Mouse (Mus musculus): ENCODE data around the gene Pard3. TPM values are rescaled to one million over a fixed set of nuclear protein-coding genes. Genes with fewer than 3 reads are reported as not detected.

Gene Pard3
- polyA plus RNA-seq, 1 experiment: 51.2 TPM

DNA sequence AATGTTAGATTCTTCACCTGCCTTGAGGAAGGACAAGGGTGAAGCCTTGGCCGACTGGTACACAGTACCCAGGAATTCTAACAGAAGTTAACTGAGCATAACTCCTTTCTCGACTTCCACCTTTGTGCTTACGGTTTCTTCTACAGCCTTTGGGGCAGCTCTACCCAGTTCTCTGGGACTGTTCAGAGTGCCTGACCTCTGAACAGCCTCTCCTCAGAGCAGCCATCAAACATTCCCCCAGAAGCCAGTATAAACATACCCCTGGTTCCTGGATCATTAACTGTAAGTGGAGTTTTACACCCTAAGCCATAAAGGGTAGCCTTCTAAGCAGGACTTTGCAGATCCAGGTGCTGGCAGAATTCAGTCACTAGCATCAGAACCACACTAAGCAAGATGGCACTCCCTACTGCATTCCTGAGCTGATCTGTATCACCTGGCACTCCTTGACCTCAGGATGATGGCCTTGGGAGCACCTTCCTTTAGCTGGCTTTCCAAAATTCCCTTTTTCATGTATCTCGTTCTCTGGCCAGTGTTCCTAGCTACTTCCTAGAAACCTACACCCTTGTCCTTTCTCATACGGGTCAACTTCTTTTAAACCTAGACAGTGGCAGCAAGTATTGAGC lies 374.0 kb downstream of the Pard3 start:
- TF ChIP-seq CTCF (conservative IDR thresholded peaks at IDR 0.05; ENCODE audit: insufficient read depth, insufficient read length, low read depth, low read length) (no peak), POLR2A (IDR thresholded peaks at IDR 0.05; ENCODE audit: low read depth, low read length) (no peak)
- H3K27me3 ChIP-seq (replicated peaks; ENCODE audit: control insufficient read depth, insufficient read depth, low read length): no peaks in the 10 kb centered on the region
- peak overlapping the region; percentile 73 for H3K27ac ChIP-seq (ENCODE audit: insufficient read depth, low read depth, low read length)
- peaks cover 13% of the 10 kb centered on the region; the same call in 1 of the 2 replicates for H3K4me1 ChIP-seq (ENCODE audit: control insufficient read depth, insufficient read depth, low read length)
- 27% methylated on average over 5 of the region's 5 CpGs for WGBS
- peak overlapping the region; percentile 17; the same call in 1 of the 2 replicates for H3K4me3 ChIP-seq (ENCODE audit: insufficient read depth, low read depth, low read length)
- H3K36me3 ChIP-seq (ENCODE audit: control insufficient read depth, insufficient read depth, low read length): no peaks in the 10 kb centered on the region
- peak; percentile 42 for DNase-seq

DNA sequence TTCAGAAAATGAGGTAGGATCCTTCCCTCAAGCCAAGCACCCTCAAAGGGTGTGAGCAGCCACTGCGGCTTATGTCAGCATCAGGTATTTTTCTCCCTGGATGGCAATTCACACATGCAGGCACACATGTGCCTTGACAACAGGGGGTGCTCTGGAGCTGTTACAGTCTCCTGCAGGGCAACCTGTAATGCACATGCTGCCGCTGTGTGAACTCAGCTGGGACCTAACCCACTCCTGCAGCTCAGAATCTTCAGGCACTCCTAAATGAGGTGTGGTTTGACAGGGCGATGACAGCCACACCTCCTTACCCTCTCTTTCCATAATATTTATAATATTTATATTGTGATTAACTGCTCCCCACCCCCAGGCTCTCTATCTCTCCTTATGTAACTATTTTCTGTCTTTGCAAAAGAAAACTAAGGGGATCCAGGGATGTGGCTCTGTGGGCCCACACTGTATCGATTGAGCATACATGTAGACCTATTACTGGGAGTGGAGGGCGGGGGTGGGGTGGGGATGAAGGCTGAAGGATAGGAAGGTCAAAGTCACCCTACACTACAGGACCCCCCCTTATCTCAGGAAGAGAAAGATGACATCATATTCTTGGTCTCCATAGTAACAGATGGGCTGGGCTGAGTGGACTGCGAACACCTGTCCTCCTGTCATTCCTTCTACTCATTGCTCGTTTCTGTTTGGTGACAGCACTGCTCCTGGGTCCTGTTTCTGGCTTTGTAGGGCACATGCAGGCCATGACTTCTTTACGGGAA lies 375.1 kb downstream of the Pard3 start:
- Histone ChIP-seq H3K27ac (ENCODE audit: insufficient read depth, low read depth, low read length) (peak overlapping the region; percentile 93), H3K36me3 (ENCODE audit: control insufficient read depth, insufficient read depth, low read length) (no peaks in the 10 kb centered on the region)

DNA sequence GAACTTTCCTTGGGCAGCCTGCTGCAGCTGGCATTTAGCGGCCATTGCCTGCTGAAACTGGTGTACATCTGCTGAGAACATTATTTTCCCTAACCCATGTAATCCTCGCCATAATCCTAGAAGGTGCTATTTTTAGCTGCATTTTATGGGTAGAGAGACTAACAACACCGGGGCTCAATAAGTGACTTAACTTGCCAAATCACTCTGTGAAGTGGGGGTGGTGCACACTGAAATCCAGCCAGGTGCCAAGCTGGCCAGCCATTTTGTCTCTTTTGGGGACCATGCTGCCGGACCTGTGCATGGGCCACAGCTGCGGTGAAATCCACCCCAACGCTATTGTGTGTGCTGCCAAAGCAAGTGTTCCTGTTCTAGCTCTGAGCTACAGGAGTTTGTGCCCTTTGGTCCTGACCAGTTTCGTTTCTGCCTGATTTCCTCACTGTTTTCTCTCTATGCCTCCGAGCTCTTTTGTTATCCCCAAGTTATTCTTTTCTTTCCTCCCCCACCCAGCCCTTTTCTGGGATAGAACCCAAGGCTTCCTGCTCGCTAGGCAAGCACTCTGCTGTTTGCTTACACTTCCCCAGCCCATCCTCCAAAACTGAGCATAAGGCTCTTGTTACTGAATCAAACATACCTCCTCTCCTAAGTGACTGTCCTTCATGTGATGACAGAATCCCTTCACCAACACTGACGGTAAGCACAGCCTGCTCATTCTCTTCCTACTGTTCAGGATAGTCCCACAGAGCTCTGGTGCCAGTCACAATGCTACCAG lies 375.9 kb downstream of the Pard3 start:
- Histone ChIP-seq H3K27ac (ENCODE audit: insufficient read depth, low read depth, low read length) (peak overlapping the region; percentile 93), H3K4me3 (ENCODE audit: insufficient read depth, low read depth, low read length) (peak overlapping the region; percentile 71), H3K4me1 (ENCODE audit: control insufficient read depth, insufficient read depth, low read length) (peaks cover 13% of the 10 kb centered on the region; the same call in 1 of the 2 replicates), H3K27me3 (replicated peaks; ENCODE audit: control insufficient read depth, insufficient read depth, low read length) (no peaks in the 10 kb centered on the region), H3K36me3 (ENCODE audit: control insufficient read depth, insufficient read depth, low read length) (no peaks in the 10 kb centered on the region)
- 21% methylated on average over 10 of the region's 10 CpGs for WGBS
- DNase-seq: peak; percentile 61
- no peak for TF ChIP-seq POLR2A (IDR thresholded peaks at IDR 0.05; ENCODE audit: low read depth, low read length)
- TF ChIP-seq CTCF (conservative IDR thresholded peaks at IDR 0.05; ENCODE audit: insufficient read depth, insufficient read length, low read depth, low read length): no peak

More for the DNA sequence above, 375.1 kb downstream of the Pard3 start:
- peak; percentile 79 for TF ChIP-seq CTCF (conservative IDR thresholded peaks at IDR 0.05; ENCODE audit: insufficient read depth, insufficient read length, low read depth, low read length)
- no peak for TF ChIP-seq POLR2A (IDR thresholded peaks at IDR 0.05; ENCODE audit: low read depth, low read length)
- WGBS: 39% methylated on average over 8 of the region's 8 CpGs
- Histone ChIP-seq H3K27me3 (replicated peaks; ENCODE audit: control insufficient read depth, insufficient read depth, low read length) (no peaks in the 10 kb centered on the region), H3K4me3 (ENCODE audit: insufficient read depth, low read depth, low read length) (peak overlapping the region; percentile 71), H3K4me1 (ENCODE audit: control insufficient read depth, insufficient read depth, low read length) (peaks cover 13% of the 10 kb centered on the region; the same call in 1 of the 2 replicates)
- DNase-seq: peak; percentile 82

DNA sequence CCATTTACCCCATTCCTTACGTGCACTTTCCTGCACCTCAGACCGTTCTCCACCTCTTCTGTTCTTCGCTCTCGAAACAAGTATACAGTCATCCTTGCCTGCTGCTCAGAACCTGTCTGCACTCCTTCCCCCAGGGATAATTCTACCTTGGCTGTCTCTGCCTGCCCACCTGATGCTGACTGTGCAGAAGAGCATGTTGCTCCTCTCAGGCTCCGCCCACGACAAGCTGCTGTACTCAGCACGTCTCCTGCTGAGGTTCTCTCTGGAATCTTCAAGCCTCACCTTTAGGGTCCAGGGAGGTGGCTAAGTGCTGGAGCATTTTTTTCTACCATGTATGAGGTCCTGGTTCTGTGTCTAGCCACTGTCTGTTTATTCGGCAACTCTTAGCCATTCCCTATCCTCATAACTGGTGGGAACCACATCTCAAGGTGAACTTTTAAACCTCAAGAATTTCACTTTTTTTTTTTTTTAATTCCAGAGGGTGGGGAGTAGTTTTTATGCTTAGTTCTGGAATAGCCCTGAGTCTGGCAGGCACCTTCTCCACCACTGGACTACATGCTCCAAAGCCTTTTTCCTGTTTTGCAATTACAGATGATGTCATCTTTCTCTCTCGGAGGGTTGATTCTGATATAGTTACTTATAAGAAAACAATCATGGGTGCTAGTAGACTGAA lies 376.6 kb downstream of the Pard3 start:
- H3K27me3 ChIP-seq (replicated peaks; ENCODE audit: control insufficient read depth, insufficient read depth, low read length): no peaks in the 10 kb centered on the region
- TF ChIP-seq CTCF (conservative IDR thresholded peaks at IDR 0.05; ENCODE audit: insufficient read depth, insufficient read length, low read depth, low read length) (no peak), POLR2A (IDR thresholded peaks at IDR 0.05; ENCODE audit: low read depth, low read length) (peak; percentile 58)
- peak; percentile 87 for DNase-seq
- peak overlapping the region; percentile 93 for H3K27ac ChIP-seq (ENCODE audit: insufficient read depth, low read depth, low read length)
- H3K4me1 ChIP-seq (ENCODE audit: control insufficient read depth, insufficient read depth, low read length): peaks cover 13% of the 10 kb centered on the region; the same call in 1 of the 2 replicates
- H3K36me3 ChIP-seq (ENCODE audit: control insufficient read depth, insufficient read depth, low read length): no peaks in the 10 kb centered on the region
- H3K4me3 ChIP-seq (ENCODE audit: insufficient read depth, low read depth, low read length): peak overlapping the region; percentile 71
- 40% methylated on average over 9 of the region's 9 CpGs for WGBS

DNA sequence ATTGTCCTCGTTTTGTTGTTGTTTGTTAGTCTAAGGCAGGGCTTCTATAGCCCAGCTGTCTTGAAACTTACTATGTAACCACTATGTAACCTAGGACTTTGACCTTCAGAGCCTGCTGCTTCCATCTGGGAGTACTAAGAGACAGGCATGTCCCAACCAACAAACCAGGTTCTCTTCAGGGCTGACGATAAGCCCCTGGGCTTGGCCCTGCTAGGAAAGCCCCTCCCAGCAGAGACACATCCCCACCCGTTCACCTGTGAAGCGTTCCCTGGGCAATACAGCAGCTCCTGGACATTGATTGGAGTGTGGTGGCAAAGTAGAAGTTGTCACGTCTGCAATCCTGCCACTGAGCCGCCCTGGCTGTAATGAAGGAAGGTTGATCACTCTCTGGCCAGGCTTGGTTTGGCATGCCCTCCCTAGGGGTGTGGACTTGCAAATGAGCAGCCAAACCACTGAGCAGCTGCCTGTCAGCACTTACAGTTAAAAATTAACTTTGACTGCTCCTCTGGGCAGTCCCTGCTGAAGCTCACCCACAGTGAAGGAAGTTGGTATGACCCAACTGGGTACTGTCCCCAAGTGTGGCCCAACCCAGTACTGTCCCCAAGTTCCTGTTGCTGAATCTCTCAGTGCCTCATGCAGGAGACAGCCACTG lies 377.3 kb downstream of the Pard3 start:
- H3K27me3 ChIP-seq (replicated peaks; ENCODE audit: control insufficient read depth, insufficient read depth, low read length): no peaks in the 10 kb centered on the region
- TF ChIP-seq CTCF (conservative IDR thresholded peaks at IDR 0.05; ENCODE audit: insufficient read depth, insufficient read length, low read depth, low read length): no peak
- peak; percentile 97 for TF ChIP-seq POLR2A (IDR thresholded peaks at IDR 0.05; ENCODE audit: low read depth, low read length)
- no peaks in the 10 kb centered on the region for H3K36me3 ChIP-seq (ENCODE audit: control insufficient read depth, insufficient read depth, low read length)
- 23% methylated on average over 6 of the region's 6 CpGs for WGBS
- peak overlapping the region; percentile 93 for H3K27ac ChIP-seq (ENCODE audit: insufficient read depth, low read depth, low read length)
- H3K4me3 ChIP-seq (ENCODE audit: insufficient read depth, low read depth, low read length): peak overlapping the region; percentile 71
- peak; percentile 96 for DNase-seq
- peaks cover 13% of the 10 kb centered on the region; the same call in 1 of the 2 replicates for H3K4me1 ChIP-seq (ENCODE audit: control insufficient read depth, insufficient read depth, low read length)

DNA sequence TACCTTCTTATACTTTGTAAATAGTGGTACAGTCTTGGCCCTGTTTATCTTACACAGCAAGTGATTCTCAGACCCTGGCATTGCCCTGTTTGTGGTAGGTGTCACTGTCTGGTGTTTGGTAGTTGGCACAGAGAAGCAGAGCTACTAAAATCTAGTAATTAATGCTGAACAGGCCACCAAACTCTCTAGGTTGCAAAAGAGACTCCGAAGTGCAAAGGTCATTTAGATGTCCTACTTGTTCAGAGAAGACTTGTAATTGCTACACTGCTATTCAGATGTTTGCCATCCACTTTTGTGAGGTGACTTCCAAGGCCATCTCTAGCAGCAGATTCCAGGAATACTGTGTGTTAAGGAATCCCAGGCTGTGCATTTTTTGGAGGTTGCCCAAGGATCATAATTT lies 383.7 kb downstream of the Pard3 start:
- no peak overlapping the region for H3K27ac ChIP-seq (ENCODE audit: insufficient read depth, low read depth, low read length)
- peaks cover 9% of the 10 kb centered on the region; the same call in 1 of the 2 replicates for H3K4me1 ChIP-seq (ENCODE audit: control insufficient read depth, insufficient read depth, low read length)
- no peaks in the 10 kb centered on the region for H3K36me3 ChIP-seq (ENCODE audit: control insufficient read depth, insufficient read depth, low read length)
- DNase-seq: peak; percentile 75
- WGBS: 54% methylated on average over 1 of the region's 1 CpGs
- no peaks in the 10 kb centered on the region for H3K27me3 ChIP-seq (replicated peaks; ENCODE audit: control insufficient read depth, insufficient read depth, low read length)
- TF ChIP-seq POLR2A (IDR thresholded peaks at IDR 0.05; ENCODE audit: low read depth, low read length) (no peak), CTCF (conservative IDR thresholded peaks at IDR 0.05; ENCODE audit: insufficient read depth, insufficient read length, low read depth, low read length) (no peak)
- no peak overlapping the region for H3K4me3 ChIP-seq (ENCODE audit: insufficient read depth, low read depth, low read length)
